Mouse (Mus musculus): ENCODE data around the gene Matk.

Matk gene

GRCm38 (mm10) chr10:81299585-81300351 is 47.0 kb downstream of the Matk start:
- in situ Hi-C loops (cut with MboI; ENCODE audit: unreplicated experiment in 2 of 2), result no loop called here

- in situ Hi-C loops (cut with MboI; ENCODE audit: unreplicated experiment in 2 of 2), result no loop called here
Observed at GRCm38 (mm10) chr10:81300352-81300907, 47.7 kb downstream of the Matk start.

GRCm38 (mm10) chr10:81301321-81301720 is 48.6 kb downstream of the Matk start:
- in situ Hi-C loops (cut with MboI; ENCODE audit: unreplicated experiment in 2 of 2), result no loop called here

- in situ Hi-C loops (cut with MboI; ENCODE audit: unreplicated experiment in 2 of 2), result no loop called here
Observed at GRCm38 (mm10) chr10:81302288-81302687, 49.6 kb downstream of the Matk start.

- in situ Hi-C loops (cut with MboI; ENCODE audit: unreplicated experiment in 2 of 2), result no loop called here
Observed at GRCm38 (mm10) chr10:81302781-81303218, 50.1 kb downstream of the Matk start.

- in situ Hi-C loops (cut with MboI; ENCODE audit: unreplicated experiment in 2 of 2), result no loop called here
Observed at GRCm38 (mm10) chr10:81303258-81303657, 50.5 kb downstream of the Matk start.

GRCm38 (mm10) chr10:81303761-81304160 is 51.0 kb downstream of the Matk start:
- in situ Hi-C loops (cut with MboI; ENCODE audit: unreplicated experiment in 2 of 2), result no loop called here

- in situ Hi-C loops (cut with MboI; ENCODE audit: unreplicated experiment in 2 of 2), result no loop called here
Observed at GRCm38 (mm10) chr10:81304597-81305238, 52.0 kb downstream of the Matk start.

GRCm38 (mm10) chr10:81305663-81306062 is 52.9 kb downstream of the Matk start:
- in situ Hi-C loops (cut with MboI; ENCODE audit: unreplicated experiment in 2 of 2), result no loop called here

- in situ Hi-C loops (cut with MboI; ENCODE audit: unreplicated experiment in 2 of 2), result no loop called here
Observed at GRCm38 (mm10) chr10:81306173-81306668, 53.5 kb downstream of the Matk start.

GRCm38 (mm10) chr10:81306837-81307682 is 54.3 kb downstream of the Matk start:
- in situ Hi-C loops (cut with MboI; ENCODE audit: unreplicated experiment in 2 of 2), result no loop called here

- in situ Hi-C loops (cut with MboI; ENCODE audit: unreplicated experiment in 2 of 2), result no loop called here
Observed at GRCm38 (mm10) chr10:81309571-81309970, 56.8 kb downstream of the Matk start.

All from v-Abl transformed pro-B cells (cell line).